Mouse (Mus musculus): ENCODE results near the gene Dnaic1. TPM values are rescaled to one million over a fixed set of nuclear protein-coding genes. Genes with fewer than 3 reads are reported as not detected.

Gene Dnaic1
- total and polyA plus RNA-seq, 2 experiments from 2014 or later = 2.1 to 2.2 TPM

DNA sequence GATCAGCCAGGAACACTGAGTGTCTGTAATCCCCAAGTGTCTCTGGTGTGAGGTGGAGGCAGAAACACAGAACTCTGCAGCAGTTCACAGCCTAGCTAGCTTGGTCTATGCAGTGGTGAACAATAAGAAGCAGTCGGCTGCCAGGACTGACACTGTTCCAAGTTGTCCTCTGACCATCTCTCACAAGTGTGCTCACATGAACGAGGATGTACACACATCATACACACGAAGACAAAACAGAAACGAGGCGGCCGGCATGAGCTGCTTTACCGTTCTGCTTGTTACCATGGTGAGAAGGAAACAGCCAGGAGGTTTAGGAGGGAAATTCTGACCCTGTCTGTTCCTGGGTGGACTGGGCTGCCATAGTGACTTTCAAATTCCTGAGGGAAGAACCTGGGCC, 43.0 kb upstream of the Dnaic1 start:
- DNase-seq (ENCODE audit: low spot score) (no peak), ATAC-seq (ENCODE audit: insufficient read depth, low read depth) (no peak)
- TF ChIP-seq EP300 (IDR thresholded peaks at IDR 0.05; ENCODE audit: low read depth) (no peak), CTCF (IDR thresholded peaks at IDR 0.05; ENCODE audit: low read depth) (no peak)
- Histone ChIP-seq H3K27ac (ENCODE audit: low read depth) (no peak overlapping the region), H3K4me2 (ENCODE audit: low read depth, low read length) (no peak overlapping the region), H3K27me3 (ENCODE audit: control insufficient read depth, insufficient read depth, low read length) (no peaks in the 10 kb centered on the region), H3K4me1 (ENCODE audit: control insufficient read depth, insufficient read depth) (no peaks in the 10 kb centered on the region), H3K36me3 (replicated peaks; ENCODE audit: control insufficient read depth, insufficient read depth, low read length) (no peaks in the 10 kb centered on the region), H3K9me3 (replicated peaks; ENCODE audit: control insufficient read depth, low read length) (no peaks in the 10 kb centered on the region), H3K4me3 (ENCODE audit: low read depth, low read length) (no peak overlapping the region), H3K9ac (replicated peaks; ENCODE audit: low read depth, low read length) (no peak overlapping the region)
- WGBS = 75% methylated on average over 7 of the region's 7 CpGs

DNA sequence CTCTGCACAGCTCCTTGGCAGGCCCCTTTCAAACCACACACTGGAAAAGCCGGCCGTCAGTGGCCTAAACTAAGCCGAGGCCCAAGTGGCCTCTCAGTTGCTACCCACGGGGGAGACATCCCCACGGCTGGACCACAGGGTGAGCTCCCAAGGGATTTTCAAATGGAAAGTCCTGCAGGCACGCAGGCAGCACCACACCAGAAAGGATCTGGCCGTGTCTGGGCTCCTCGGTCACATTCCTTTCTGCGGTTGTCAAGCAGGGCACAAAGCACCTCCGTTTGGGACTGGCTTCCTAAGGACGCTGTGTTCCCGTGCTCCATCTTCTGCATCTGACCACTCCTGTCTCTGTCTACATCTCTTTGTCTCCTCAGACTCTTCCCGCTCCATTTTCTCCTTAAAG, 42.5 kb upstream of the Dnaic1 start:
- H3K4me3 ChIP-seq (ENCODE audit: low read depth, low read length) = no peak overlapping the region
- no peak for TF ChIP-seq CTCF (IDR thresholded peaks at IDR 0.05; ENCODE audit: low read depth)
- no peak for TF ChIP-seq EP300 (IDR thresholded peaks at IDR 0.05; ENCODE audit: low read depth)
- H3K9me3 ChIP-seq (replicated peaks; ENCODE audit: control insufficient read depth, low read length) = no peaks in the 10 kb centered on the region
- DNase-seq (ENCODE audit: low spot score) (no peak), ATAC-seq (ENCODE audit: insufficient read depth, low read depth) (no peak)
- WGBS = 36% methylated on average over 13 of the region's 13 CpGs
- no peaks in the 10 kb centered on the region for H3K4me1 ChIP-seq (ENCODE audit: control insufficient read depth, insufficient read depth)
- no peak overlapping the region for H3K4me2 ChIP-seq (ENCODE audit: low read depth, low read length)
- no peak overlapping the region for H3K9ac ChIP-seq (replicated peaks; ENCODE audit: low read depth, low read length)
- no peaks in the 10 kb centered on the region for H3K27me3 ChIP-seq (ENCODE audit: control insufficient read depth, insufficient read depth, low read length)
- H3K27ac ChIP-seq (ENCODE audit: low read depth) = no peak overlapping the region
- no peaks in the 10 kb centered on the region for H3K36me3 ChIP-seq (replicated peaks; ENCODE audit: control insufficient read depth, insufficient read depth, low read length)

DNA sequence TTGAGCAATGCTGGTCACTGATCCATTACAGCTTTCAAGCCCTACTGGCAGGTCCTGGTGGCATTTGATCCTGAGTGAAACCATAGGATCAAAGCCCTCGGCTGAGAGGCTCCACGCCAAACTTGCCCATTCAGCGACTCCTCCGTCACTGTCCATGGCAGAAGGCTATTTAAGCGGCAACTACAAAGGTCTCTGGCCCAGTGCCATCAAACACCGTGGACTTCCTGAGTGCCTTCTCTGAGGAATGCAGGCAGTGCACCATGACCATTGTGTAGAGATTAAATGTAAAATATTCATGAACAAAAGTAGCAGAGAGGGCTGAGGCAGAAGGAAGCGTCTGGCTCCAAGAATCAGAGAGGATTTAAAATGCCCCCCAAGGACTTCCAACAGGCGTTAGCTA, 41.6 kb upstream of the Dnaic1 start:
- Histone ChIP-seq H3K4me1 (ENCODE audit: control insufficient read depth, insufficient read depth) (no peaks in the 10 kb centered on the region), H3K9ac (replicated peaks; ENCODE audit: low read depth, low read length) (no peak overlapping the region), H3K27ac (ENCODE audit: low read depth) (no peak overlapping the region), H3K36me3 (replicated peaks; ENCODE audit: control insufficient read depth, insufficient read depth, low read length) (no peaks in the 10 kb centered on the region), H3K4me2 (ENCODE audit: low read depth, low read length) (no peak overlapping the region), H3K27me3 (ENCODE audit: control insufficient read depth, insufficient read depth, low read length) (no peaks in the 10 kb centered on the region), H3K9me3 (replicated peaks; ENCODE audit: control insufficient read depth, low read length) (no peaks in the 10 kb centered on the region), H3K4me3 (ENCODE audit: low read depth, low read length) (no peak overlapping the region)
- ATAC-seq (ENCODE audit: insufficient read depth, low read depth) (no peak), DNase-seq (ENCODE audit: low spot score) (no peak)
- 18% methylated on average over 8 of the region's 8 CpGs for WGBS
- TF ChIP-seq CTCF (IDR thresholded peaks at IDR 0.05; ENCODE audit: low read depth) (no peak), EP300 (IDR thresholded peaks at IDR 0.05; ENCODE audit: low read depth) (no peak)

DNA sequence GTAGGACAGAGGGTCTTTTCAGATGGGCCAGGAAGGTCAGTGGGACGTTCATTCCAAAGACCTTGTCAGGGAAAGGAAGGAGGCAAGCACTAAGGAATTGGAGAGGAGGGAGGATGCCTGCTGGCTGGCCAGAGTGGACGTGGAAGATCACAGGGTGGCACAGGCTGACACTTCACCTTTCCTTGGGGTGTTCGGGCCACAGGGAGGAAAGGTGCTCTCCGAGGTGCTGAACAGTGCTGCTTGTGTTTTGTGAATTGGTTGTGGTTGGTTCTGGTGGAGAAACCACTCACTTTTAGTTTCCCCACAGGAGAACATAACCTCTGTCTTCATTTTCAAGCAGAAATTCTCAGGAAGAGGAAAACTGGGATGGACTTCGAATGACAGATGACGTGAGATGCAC, 37.2 kb upstream of the Dnaic1 start:
- no peak overlapping the region for H3K4me2 ChIP-seq (ENCODE audit: low read depth, low read length)
- TF ChIP-seq EP300 (IDR thresholded peaks at IDR 0.05; ENCODE audit: low read depth) (no peak), CTCF (IDR thresholded peaks at IDR 0.05; ENCODE audit: low read depth) (no peak)
- DNase-seq (ENCODE audit: low spot score) = no peak
- no peaks in the 10 kb centered on the region for H3K36me3 ChIP-seq (replicated peaks; ENCODE audit: control insufficient read depth, insufficient read depth, low read length)
- ATAC-seq (ENCODE audit: insufficient read depth, low read depth) = no peak
- H3K9ac ChIP-seq (replicated peaks; ENCODE audit: low read depth, low read length) = no peak overlapping the region
- no peaks in the 10 kb centered on the region for H3K4me1 ChIP-seq (ENCODE audit: control insufficient read depth, insufficient read depth)
- H3K27me3 ChIP-seq (ENCODE audit: control insufficient read depth, insufficient read depth, low read length) = no peaks in the 10 kb centered on the region
- 23% methylated on average over 6 of the region's 6 CpGs for WGBS
- no peak overlapping the region for H3K27ac ChIP-seq (ENCODE audit: low read depth)
- H3K4me3 ChIP-seq (ENCODE audit: low read depth, low read length) = no peak overlapping the region
- no peaks in the 10 kb centered on the region for H3K9me3 ChIP-seq (replicated peaks; ENCODE audit: control insufficient read depth, low read length)

DNA sequence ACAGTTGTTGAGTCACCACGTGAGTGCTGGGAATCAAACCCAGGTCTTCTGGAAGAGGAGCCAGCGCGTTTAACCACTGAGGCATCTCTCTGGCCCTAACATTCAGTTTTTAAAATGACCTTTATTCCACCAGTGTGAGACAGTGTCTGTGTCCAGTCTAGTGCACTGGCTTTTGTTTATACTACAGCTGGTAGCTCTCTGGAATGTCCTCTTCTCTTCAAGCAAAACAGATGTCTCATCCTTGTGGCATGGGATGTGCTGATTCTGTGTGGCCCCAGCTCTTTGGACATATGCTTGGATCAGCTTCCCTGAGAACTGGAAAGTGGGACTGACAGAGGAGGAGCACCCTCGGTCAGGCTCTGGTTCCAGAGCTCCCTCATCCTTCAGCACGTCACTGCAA, 34.7 kb upstream of the Dnaic1 start:
- no peaks in the 10 kb centered on the region for H3K4me1 ChIP-seq (ENCODE audit: control insufficient read depth, insufficient read depth)
- H3K27me3 ChIP-seq (ENCODE audit: control insufficient read depth, insufficient read depth, low read length) = no peaks in the 10 kb centered on the region
- TF ChIP-seq EP300 (IDR thresholded peaks at IDR 0.05; ENCODE audit: low read depth) (no peak), CTCF (IDR thresholded peaks at IDR 0.05; ENCODE audit: low read depth) (no peak)
- no peaks in the 10 kb centered on the region for H3K9me3 ChIP-seq (replicated peaks; ENCODE audit: control insufficient read depth, low read length)
- 61% methylated on average over 5 of the region's 5 CpGs for WGBS
- no peaks in the 10 kb centered on the region for H3K36me3 ChIP-seq (replicated peaks; ENCODE audit: control insufficient read depth, insufficient read depth, low read length)
- ATAC-seq (ENCODE audit: insufficient read depth, low read depth) (no peak), DNase-seq (ENCODE audit: low spot score) (no peak)
- H3K4me2 ChIP-seq (ENCODE audit: low read depth, low read length) = no peak overlapping the region
- H3K4me3 ChIP-seq (ENCODE audit: low read depth, low read length) = no peak overlapping the region
- no peak overlapping the region for H3K9ac ChIP-seq (replicated peaks; ENCODE audit: low read depth, low read length)
- H3K27ac ChIP-seq (ENCODE audit: low read depth) = no peak overlapping the region

DNA sequence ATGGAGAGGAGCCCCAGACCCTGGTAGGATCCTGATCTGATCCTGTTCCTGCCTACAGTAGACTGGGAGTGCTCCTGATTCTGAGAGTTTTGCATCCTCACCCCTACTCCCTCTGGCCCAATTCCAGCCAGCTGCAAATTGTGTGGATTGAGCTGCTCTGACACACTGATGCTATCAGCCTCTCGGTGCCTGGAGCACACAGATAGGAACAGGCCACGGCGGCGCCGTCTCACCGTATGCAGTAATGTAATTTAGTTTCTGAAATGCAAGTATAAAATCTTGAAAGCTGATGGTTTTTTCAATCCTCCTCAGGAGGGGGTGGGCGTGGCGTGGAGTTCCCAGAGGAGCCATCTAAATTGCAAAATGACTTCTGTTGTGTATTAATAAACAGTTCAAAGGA, 27.4 kb upstream of the Dnaic1 start:
- no peak overlapping the region for H3K27ac ChIP-seq (ENCODE audit: low read depth)
- H3K4me3 ChIP-seq (ENCODE audit: low read depth, low read length) = no peak overlapping the region
- 71% methylated on average over 8 of the region's 8 CpGs for WGBS
- TF ChIP-seq CTCF (IDR thresholded peaks at IDR 0.05; ENCODE audit: low read depth) (no peak), EP300 (IDR thresholded peaks at IDR 0.05; ENCODE audit: low read depth) (no peak)
- no peaks in the 10 kb centered on the region for H3K36me3 ChIP-seq (replicated peaks; ENCODE audit: control insufficient read depth, insufficient read depth, low read length)
- no peaks in the 10 kb centered on the region for H3K4me1 ChIP-seq (ENCODE audit: control insufficient read depth, insufficient read depth)
- H3K9ac ChIP-seq (replicated peaks; ENCODE audit: low read depth, low read length) = no peak overlapping the region
- ATAC-seq (ENCODE audit: insufficient read depth, low read depth) = no peak
- no peaks in the 10 kb centered on the region for H3K27me3 ChIP-seq (ENCODE audit: control insufficient read depth, insufficient read depth, low read length)
- H3K9me3 ChIP-seq (replicated peaks; ENCODE audit: control insufficient read depth, low read length) = no peaks in the 10 kb centered on the region
- H3K4me2 ChIP-seq (ENCODE audit: low read depth, low read length) = no peak overlapping the region
- no peak for DNase-seq (ENCODE audit: low spot score)
